In the genomic region with DNA sequence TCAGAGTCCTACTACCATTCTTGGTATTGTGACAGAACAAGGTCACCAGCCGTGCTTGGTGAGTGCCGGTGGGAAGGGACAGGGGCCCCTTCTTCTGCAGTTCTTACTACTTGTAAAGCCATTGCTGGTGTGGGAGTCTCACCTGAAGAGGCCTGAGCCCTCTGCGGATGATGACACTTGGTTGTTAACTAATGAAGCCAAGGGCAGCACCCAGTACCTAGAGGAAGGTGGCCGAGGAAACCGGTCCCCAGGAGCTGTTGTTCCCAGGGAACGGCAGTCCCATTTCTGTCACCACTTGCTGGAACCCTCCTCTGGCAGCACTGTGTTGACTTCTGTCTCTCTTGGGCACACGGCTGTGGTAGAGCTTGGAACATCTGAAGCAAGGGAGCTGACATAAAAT, we compare ENCODE assay signal across 29 mouse cellular contexts.
"Had no signal": no experiment of that assay in that cellular context is flagged by ENCODE, and none has a peak within 500 bp of the region (broad histone marks: within the 10 kb centered on the region; RNA-seq: fewer than 3 reads in every experiment).

No protein-coding gene starts in this region.

- H3K4me2 ChIP-seq: heart, embryonic 11.5 days; heart, embryonic 13.5 days; heart, embryonic 15.5 days; hindbrain, embryonic 12.5 days; hindbrain, embryonic 14.5 days; intestine, embryonic 15.5 days; limb, embryonic 12.5 days; liver, embryonic 11.5 days; liver, embryonic 13.5 days; liver, embryonic 15.5 days had no signal

- H3K27ac ChIP-seq: gastrocnemius, adult 2 months; heart, adult 2 months; heart, embryonic 13.5 days; heart, embryonic 15.5 days; hindbrain, embryonic 10.5 days; hindbrain, embryonic 12.5 days; hindbrain, embryonic 14.5 days; intestine, embryonic 15.5 days; left cerebral cortex, adult 2 months; limb, embryonic 10.5 days; limb, embryonic 12.5 days; liver, embryonic 13.5 days; liver, embryonic 15.5 days had no signal

- H3K4me3 ChIP-seq: gastrocnemius, adult 2 months; heart, adult 2 months; heart, embryonic 13.5 days; heart, embryonic 15.5 days; hindbrain, embryonic 10.5 days; hindbrain, embryonic 12.5 days; intestine, embryonic 15.5 days; left cerebral cortex, adult 2 months; limb, embryonic 10.5 days; limb, embryonic 12.5 days; liver, embryonic 13.5 days; liver, embryonic 15.5 days had no signal

- H3K9ac ChIP-seq: heart, embryonic 13.5 days; heart, embryonic 15.5 days; hindbrain, embryonic 12.5 days; hindbrain, embryonic 14.5 days; intestine, embryonic 15.5 days; limb, embryonic 12.5 days; liver, embryonic 13.5 days; liver, embryonic 15.5 days had no signal

- H3K9me3 ChIP-seq: heart, embryonic 13.5 days; heart, embryonic 15.5 days; hindbrain, embryonic 10.5 days; hindbrain, embryonic 12.5 days; intestine, embryonic 15.5 days; limb, embryonic 10.5 days; limb, embryonic 12.5 days; liver, embryonic 13.5 days; liver, embryonic 15.5 days had no signal

- H3K36me3 ChIP-seq: heart, embryonic 13.5 days; heart, embryonic 15.5 days; hindbrain, embryonic 10.5 days; hindbrain, embryonic 12.5 days; intestine, embryonic 15.5 days; limb, embryonic 10.5 days; limb, embryonic 12.5 days; liver, embryonic 13.5 days; liver, embryonic 15.5 days had no signal

- ATAC-seq: hindbrain, embryonic 16.5 days; inflammation-experienced regulatory T-cells, adult 6 months; intestine, embryonic 15.5 days; intestine, postnatal 0 days had no signal

- H3K4me1 ChIP-seq: hindbrain, embryonic 10.5 days; hindbrain, embryonic 12.5 days; intestine, embryonic 15.5 days; limb, embryonic 12.5 days; liver, embryonic 13.5 days; liver, embryonic 15.5 days had no signal

- DNase-seq: gastrocnemius, adult 2 months; gastrocnemius, postnatal 10 days; gastrocnemius, postnatal 25 days; heart, adult 2 months; heart, postnatal 14 days; heart, postnatal 4 days; kidney, adult 18-20 months; kidney, adult 8-10 months; kidney, postnatal 10 days; kidney, postnatal 25 days; kidney, postnatal 4 days; layer of hippocampus, adult 9-11 months; liver; liver, embryonic 13.5 days had no signal

- H3K27me3 ChIP-seq: heart, embryonic 13.5 days; heart, embryonic 15.5 days; hindbrain, embryonic 12.5 days; intestine, embryonic 15.5 days; limb, embryonic 12.5 days; liver, embryonic 13.5 days; liver, embryonic 15.5 days had no signal
